Mouse (Mus musculus): ENCODE measurements around the gene Idnk. TPM values are rescaled to one million over a fixed set of nuclear protein-coding genes. Genes with fewer than 3 reads are reported as not detected.

Idnk gene
- polyA plus RNA-seq, 1 experiment from 2014 or later = 59.5 TPM

- H3K27me3 ChIP-seq = no peaks in the 10 kb centered on the region
- no peak overlapping the region for H3K9ac ChIP-seq
- WGBS = 88% methylated on average over 14 of the region's 14 CpGs
- H3K4me2 ChIP-seq = no peak overlapping the region
- H3K27ac ChIP-seq = no peak overlapping the region
- no peak overlapping the region for H3K4me3 ChIP-seq (replicated peaks)
- ATAC-seq (ENCODE audit: low FRiP score) = no peak
- no peaks in the 10 kb centered on the region for H3K4me1 ChIP-seq
- H3K36me3 ChIP-seq (replicated peaks) = peaks cover 61% of the 10 kb centered on the region
- no peaks in the 10 kb centered on the region for H3K9me3 ChIP-seq
Measured at GRCm38 (mm10) chr13:58181607-58182551, 24.4 kb downstream of the Idnk start.

GRCm38 (mm10) chr13:58184111-58184510 lies 26.7 kb downstream of the Idnk start:
- Histone ChIP-seq H3K27ac (no peak overlapping the region), H3K9me3 (no peaks in the 10 kb centered on the region), H3K4me1 (peaks cover 3% of the 10 kb centered on the region; the same call in 1 of the 2 replicates), H3K27me3 (no peaks in the 10 kb centered on the region), H3K9ac (no peak overlapping the region), H3K4me3 (replicated peaks) (no peak overlapping the region), H3K36me3 (replicated peaks) (peaks cover 55% of the 10 kb centered on the region), H3K4me2 (no peak overlapping the region)
- 89% methylated on average over 3 of the region's 3 CpGs for WGBS
- ATAC-seq (ENCODE audit: low FRiP score) = no peak

DNA sequence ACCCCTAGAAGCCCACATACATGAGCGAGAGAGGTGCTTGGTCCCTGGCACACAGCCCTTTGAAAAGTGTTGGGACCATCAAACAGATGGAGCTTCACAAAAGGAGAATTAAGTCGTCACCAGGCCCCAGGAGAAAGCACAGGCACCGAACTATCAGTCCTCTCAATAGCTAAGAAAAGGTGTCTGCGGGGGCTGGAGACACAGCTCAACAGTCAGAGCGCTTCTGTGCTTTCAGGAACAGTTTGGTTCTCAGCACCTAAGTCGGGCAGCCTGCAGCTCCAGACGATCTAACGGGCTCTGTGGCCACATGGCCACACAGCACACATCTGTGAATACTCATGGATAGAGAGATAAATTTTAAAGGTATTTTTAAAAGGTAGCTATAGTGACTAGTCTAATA lies 28.8 kb downstream of the Idnk start:
- Histone ChIP-seq H3K4me1 (peaks cover 3% of the 10 kb centered on the region; the same call in 1 of the 2 replicates), H3K9ac (no peak overlapping the region), H3K27ac (no peak overlapping the region), H3K4me3 (replicated peaks) (no peak overlapping the region), H3K4me2 (no peak overlapping the region), H3K9me3 (no peaks in the 10 kb centered on the region), H3K36me3 (replicated peaks) (peaks cover 52% of the 10 kb centered on the region), H3K27me3 (no peaks in the 10 kb centered on the region)
- WGBS = 91% methylated on average over 8 of the region's 8 CpGs
- no peak for ATAC-seq (ENCODE audit: low FRiP score)

- Histone ChIP-seq H3K9me3 (no peaks in the 10 kb centered on the region), H3K4me1 (peaks cover 3% of the 10 kb centered on the region; the same call in 1 of the 2 replicates), H3K36me3 (replicated peaks) (peaks cover 59% of the 10 kb centered on the region), H3K27ac (no peak overlapping the region), H3K4me3 (replicated peaks) (no peak overlapping the region), H3K4me2 (no peak overlapping the region), H3K27me3 (no peaks in the 10 kb centered on the region), H3K9ac (no peak overlapping the region)
- WGBS = 87% methylated on average over 3 of the region's 3 CpGs
- no peak for ATAC-seq (ENCODE audit: low FRiP score)
Measured at GRCm38 (mm10) chr13:58187751-58188150, 30.3 kb downstream of the Idnk start.

- 55% methylated on average over 4 of the region's 4 CpGs for WGBS
- no peak overlapping the region for H3K27ac ChIP-seq
Measured at GRCm38 (mm10) chr13:58188412-58188811, 31.0 kb downstream of the Idnk start.

GRCm38 (mm10) chr13:58189473-58189872 lies 32.0 kb downstream of the Idnk start:
- WGBS = 85% methylated on average over 5 of the region's 5 CpGs

More at GRCm38 (mm10) chr13:58188412-58188811, 31.0 kb downstream of the Idnk start:
- H3K36me3 ChIP-seq (replicated peaks) = peaks cover 60% of the 10 kb centered on the region
- no peak overlapping the region for H3K4me2 ChIP-seq
- H3K9ac ChIP-seq = no peak overlapping the region
- no peak for ATAC-seq (ENCODE audit: low FRiP score)
- no peaks in the 10 kb centered on the region for H3K9me3 ChIP-seq
- no peak overlapping the region for H3K4me3 ChIP-seq (replicated peaks)
- H3K4me1 ChIP-seq = peaks cover 3% of the 10 kb centered on the region; the same call in 1 of the 2 replicates
- no peaks in the 10 kb centered on the region for H3K27me3 ChIP-seq

GRCm38 (mm10) chr13:58191516-58191915 lies 34.1 kb downstream of the Idnk start:
- Histone ChIP-seq H3K27ac (no peak overlapping the region), H3K36me3 (replicated peaks) (peaks cover 64% of the 10 kb centered on the region), H3K27me3 (no peaks in the 10 kb centered on the region), H3K9me3 (no peaks in the 10 kb centered on the region), H3K4me2 (no peak overlapping the region), H3K4me3 (replicated peaks) (no peak overlapping the region), H3K4me1 (peaks cover 3% of the 10 kb centered on the region; the same call in 1 of the 2 replicates), H3K9ac (no peak overlapping the region)
- no peak for ATAC-seq (ENCODE audit: low FRiP score)
- 98% methylated on average over 14 of the region's 14 CpGs for WGBS

More at GRCm38 (mm10) chr13:58189473-58189872, 32.0 kb downstream of the Idnk start:
- ATAC-seq (ENCODE audit: low FRiP score) = no peak
- Histone ChIP-seq H3K4me2 (no peak overlapping the region), H3K36me3 (replicated peaks) (peaks cover 60% of the 10 kb centered on the region), H3K27ac (no peak overlapping the region), H3K9ac (no peak overlapping the region), H3K27me3 (no peaks in the 10 kb centered on the region), H3K9me3 (no peaks in the 10 kb centered on the region), H3K4me1 (peaks cover 3% of the 10 kb centered on the region; the same call in 1 of the 2 replicates), H3K4me3 (replicated peaks) (no peak overlapping the region)

DNA sequence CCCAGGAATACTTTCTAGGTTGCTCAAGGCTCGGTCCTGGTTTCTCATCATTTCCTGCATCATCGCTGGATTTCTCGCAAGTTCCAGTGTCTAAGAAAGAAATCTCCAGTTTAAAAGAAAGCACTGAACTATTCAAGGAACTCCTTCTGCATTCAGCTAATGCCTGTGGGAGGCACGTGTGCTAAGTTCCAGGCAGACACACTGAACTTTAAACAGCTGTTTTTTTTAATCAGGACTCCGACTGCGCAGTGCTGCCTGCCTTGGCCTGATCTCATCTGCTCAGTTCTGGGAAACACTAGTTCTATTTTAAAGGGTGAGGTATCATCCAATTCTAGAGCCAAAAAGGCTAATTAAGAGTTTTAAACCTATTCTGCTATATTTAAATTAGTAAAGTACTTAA lies 34.7 kb downstream of the Idnk start:
- Histone ChIP-seq H3K4me3 (replicated peaks) (no peak overlapping the region), H3K9me3 (no peaks in the 10 kb centered on the region), H3K36me3 (replicated peaks) (peaks cover 63% of the 10 kb centered on the region), H3K27ac (no peak overlapping the region), H3K27me3 (no peaks in the 10 kb centered on the region), H3K4me2 (no peak overlapping the region), H3K4me1 (peaks cover 3% of the 10 kb centered on the region; the same call in 1 of the 2 replicates), H3K9ac (no peak overlapping the region)
- ATAC-seq (ENCODE audit: low FRiP score) = no peak
- 92% methylated on average over 6 of the region's 6 CpGs for WGBS

DNA sequence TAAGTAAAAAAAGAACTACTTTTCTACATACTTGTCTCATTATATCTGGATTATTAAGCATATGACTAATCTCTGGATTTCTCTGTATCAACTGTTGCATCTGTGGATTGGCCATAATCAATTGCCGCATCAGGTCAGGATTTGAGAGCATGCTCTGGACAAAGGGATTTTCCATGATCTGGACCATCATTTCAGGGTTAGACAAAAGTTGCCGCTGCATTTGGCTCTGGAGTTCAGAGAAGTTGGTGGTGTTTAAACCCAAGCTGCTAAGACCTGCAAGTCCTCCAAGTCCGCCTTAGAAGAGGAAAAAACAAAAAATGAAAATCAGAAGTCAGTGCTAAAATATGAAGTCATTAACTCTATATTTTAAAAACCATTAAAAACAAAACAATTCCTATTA lies 35.8 kb downstream of the Idnk start:
- Histone ChIP-seq H3K27ac (no peak overlapping the region), H3K4me1 (no peaks in the 10 kb centered on the region), H3K27me3 (no peaks in the 10 kb centered on the region), H3K36me3 (replicated peaks) (peaks cover 67% of the 10 kb centered on the region), H3K4me2 (no peak overlapping the region), H3K4me3 (replicated peaks) (no peak overlapping the region), H3K9ac (no peak overlapping the region), H3K9me3 (no peaks in the 10 kb centered on the region)
- ATAC-seq (ENCODE audit: low FRiP score) = no peak
- WGBS = 96% methylated on average over 3 of the region's 3 CpGs

DNA sequence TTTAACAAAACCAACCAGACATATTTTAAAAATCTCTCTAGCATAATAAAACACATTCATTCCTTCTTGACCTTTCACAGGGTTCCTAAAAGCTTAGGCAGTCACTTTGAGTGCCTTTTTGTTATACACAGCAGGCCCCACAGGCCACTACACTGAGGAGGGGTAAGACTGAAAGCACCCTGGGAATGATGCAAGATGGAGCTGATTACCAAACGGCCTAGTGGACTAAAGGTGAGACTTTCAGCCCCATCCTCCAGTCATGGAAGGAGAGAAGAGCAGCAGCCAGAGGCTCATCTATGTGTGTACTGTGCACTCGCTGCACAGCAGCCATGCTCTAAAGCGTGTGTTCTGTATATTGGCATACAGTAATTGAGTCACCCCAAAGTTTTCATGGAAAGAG lies 37.5 kb downstream of the Idnk start:
- H3K36me3 ChIP-seq (replicated peaks) = peaks cover 67% of the 10 kb centered on the region
- no peaks in the 10 kb centered on the region for H3K4me1 ChIP-seq
- H3K9ac ChIP-seq = no peak overlapping the region
- no peak for ATAC-seq (ENCODE audit: low FRiP score)
- no peak overlapping the region for H3K4me3 ChIP-seq (replicated peaks)
- H3K9me3 ChIP-seq = no peaks in the 10 kb centered on the region
- H3K27me3 ChIP-seq = no peaks in the 10 kb centered on the region
- 84% methylated on average over 3 of the region's 3 CpGs for WGBS
- H3K27ac ChIP-seq = no peak overlapping the region
- H3K4me2 ChIP-seq = no peak overlapping the region

DNA sequence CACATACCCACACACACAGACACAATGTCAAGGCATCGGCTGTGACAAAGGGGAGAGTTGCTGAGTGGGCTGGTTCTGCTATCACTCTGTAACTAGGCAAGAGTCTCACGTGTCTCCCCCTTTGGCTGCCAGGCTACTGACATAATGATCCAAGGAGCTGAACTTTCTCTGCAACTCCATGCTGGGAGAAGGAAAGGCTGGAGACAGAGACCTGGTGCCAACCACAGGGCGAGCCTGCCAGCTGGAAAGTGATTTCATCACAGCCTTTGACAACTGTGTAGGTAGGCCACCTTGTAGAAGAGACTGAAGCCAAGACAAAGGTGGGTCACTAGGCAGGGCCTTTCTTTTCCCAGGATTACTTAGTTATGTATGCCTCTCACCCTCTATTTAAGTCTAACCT lies 39.8 kb downstream of the Idnk start:
- H3K4me2 ChIP-seq = no peak overlapping the region
- H3K36me3 ChIP-seq (replicated peaks) = peaks cover 46% of the 10 kb centered on the region

GRCm38 (mm10) chr13:58197981-58198640 lies 40.7 kb downstream of the Idnk start:
- Histone ChIP-seq H3K27ac (no peak overlapping the region), H3K9me3 (no peaks in the 10 kb centered on the region), H3K4me3 (replicated peaks) (no peak overlapping the region), H3K9ac (no peak overlapping the region), H3K4me2 (no peak overlapping the region), H3K36me3 (replicated peaks) (peaks cover 39% of the 10 kb centered on the region), H3K4me1 (no peaks in the 10 kb centered on the region), H3K27me3 (no peaks in the 10 kb centered on the region)
- WGBS = 94% methylated on average over 7 of the region's 7 CpGs
- ATAC-seq (ENCODE audit: low FRiP score) = no peak

More for the DNA sequence above, 39.8 kb downstream of the Idnk start:
- H3K4me3 ChIP-seq (replicated peaks) = no peak overlapping the region
- H3K4me1 ChIP-seq = no peaks in the 10 kb centered on the region
- no peak overlapping the region for H3K9ac ChIP-seq
- H3K9me3 ChIP-seq = no peaks in the 10 kb centered on the region
- no peaks in the 10 kb centered on the region for H3K27me3 ChIP-seq
- WGBS = 83% methylated on average over 3 of the region's 3 CpGs
- ATAC-seq (ENCODE audit: low FRiP score) = no peak
- no peak overlapping the region for H3K27ac ChIP-seq
